Mouse (Mus musculus) cerebellum, postnatal 36 days (tissue): ENCODE measurements around the gene Foxp3.
A peak's percentile ranks its signal among the peaks of the same experiment; 100 is the strongest.

Experiments used
- DNase-seq, 2 experiments: peaks; one replicate each; pipeline ENCODE4 v3.0.0; 2021 to 2022; ENCODE audit warnings: mixed read lengths in 2 of 2

Foxp3 gene

DNA sequence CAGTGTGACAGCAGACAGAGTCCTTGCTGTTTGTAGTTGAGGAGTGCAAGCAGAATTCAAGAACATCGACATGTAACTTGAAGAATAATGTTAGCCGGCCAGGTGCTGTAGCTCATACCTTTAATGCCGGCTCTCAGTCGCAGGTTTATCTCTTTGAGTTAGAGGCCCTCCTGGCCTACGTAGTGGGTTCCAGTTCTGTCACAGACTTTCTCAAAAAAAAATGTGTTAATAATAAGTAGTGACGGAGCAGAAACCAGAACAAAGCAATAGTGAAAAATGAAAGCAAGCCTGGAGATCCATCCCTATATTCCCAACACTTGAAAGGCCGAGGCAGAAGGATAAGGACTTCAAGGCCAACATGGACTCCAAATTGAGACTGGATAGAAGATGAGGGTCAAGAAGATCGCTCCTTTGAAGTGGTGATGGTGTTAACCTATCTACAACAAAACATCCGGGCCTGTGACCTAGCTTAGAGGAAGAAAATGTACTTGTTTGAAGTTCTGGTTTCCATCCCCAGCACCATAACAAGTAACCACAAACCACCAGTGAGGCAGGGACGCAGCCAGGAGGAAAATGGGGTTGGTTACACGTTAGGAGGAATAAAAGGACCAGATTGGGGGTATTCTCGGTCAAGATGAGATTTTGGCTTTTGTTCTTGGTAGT, 44.6 kb downstream of the Foxp3 start:
- DNase-seq: no peak

DNA sequence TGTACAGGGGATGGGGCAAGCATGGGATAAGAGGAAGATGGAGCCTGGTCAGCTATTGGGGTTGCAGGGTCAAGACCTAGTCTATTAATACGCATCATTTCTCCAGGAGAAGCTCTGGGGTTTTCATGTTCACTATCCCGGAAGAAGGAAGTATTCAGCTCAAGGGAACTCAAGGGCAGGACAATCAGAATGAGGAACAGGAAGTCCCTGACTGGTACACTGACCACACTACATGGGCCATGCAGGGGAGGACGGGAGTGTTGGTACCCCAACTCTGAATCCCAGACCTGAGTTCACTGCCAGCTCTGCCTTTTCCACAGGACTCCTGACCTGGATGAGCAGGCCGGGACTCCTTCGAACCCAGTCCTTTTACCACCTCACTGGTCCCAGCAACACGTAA, 59.1 kb downstream of the Foxp3 start:
- no peak for DNase-seq

DNA sequence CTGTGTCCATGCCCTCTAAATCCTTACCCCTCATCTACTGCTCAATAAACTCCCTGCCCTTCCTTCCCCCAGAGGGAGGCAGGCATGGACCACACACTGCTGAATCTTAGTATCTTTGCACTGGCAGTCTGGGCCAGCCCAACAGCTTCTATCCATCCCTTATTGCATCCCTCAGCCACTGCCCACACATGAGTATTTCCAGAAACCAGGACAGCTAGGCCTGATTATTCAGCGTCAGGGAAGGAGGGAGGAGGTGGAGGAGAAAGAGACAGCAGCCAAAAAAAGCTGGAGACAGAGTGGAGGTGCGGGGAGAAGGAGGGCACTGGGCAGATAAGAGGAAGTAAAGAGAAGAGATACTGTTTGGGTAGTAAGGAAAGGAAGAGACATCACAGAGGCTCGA, 61.7 kb downstream of the Foxp3 start:
- no peak for DNase-seq

DNA sequence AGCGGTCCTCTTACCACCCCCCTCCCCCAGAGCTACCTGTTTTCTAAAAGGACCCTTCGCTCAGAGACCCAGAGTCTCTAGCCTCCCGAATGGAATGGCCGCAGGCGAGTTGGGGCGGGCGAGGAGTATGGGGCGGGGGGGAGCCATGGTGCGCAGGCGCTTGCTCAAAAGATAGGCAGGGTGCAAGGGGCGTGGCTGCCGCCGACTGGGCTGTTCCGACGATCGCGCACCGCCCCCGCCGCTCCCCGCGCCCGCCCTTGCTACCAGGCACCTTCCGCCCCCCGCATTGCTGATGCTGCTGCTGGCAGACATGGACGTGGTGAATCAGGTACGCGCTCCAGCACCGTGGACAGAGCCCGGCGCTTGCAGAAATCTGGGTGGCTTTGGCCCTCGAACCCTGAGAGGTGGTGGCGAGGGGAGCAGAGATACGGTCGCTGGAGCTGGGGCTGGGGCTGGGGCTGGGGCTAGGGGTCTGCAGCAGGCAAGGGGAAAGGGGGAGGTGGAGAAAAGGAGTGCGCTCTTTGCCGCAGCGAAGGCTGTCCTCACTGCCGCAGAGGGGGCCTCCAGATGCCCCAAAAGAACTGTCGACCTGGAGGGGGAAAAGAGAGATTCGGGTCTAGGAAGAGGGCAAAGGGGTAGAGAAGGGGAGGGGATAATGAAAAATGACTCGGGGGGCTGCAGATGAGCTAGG, 65.1 kb downstream of the Foxp3 start, which contains the start of gene Syp:
Gene Syp (plus strand): TSS at position 71 of the 691 bp plus-strand sequence.
- peak; percentile 94 to 95 for DNase-seq

DNA sequence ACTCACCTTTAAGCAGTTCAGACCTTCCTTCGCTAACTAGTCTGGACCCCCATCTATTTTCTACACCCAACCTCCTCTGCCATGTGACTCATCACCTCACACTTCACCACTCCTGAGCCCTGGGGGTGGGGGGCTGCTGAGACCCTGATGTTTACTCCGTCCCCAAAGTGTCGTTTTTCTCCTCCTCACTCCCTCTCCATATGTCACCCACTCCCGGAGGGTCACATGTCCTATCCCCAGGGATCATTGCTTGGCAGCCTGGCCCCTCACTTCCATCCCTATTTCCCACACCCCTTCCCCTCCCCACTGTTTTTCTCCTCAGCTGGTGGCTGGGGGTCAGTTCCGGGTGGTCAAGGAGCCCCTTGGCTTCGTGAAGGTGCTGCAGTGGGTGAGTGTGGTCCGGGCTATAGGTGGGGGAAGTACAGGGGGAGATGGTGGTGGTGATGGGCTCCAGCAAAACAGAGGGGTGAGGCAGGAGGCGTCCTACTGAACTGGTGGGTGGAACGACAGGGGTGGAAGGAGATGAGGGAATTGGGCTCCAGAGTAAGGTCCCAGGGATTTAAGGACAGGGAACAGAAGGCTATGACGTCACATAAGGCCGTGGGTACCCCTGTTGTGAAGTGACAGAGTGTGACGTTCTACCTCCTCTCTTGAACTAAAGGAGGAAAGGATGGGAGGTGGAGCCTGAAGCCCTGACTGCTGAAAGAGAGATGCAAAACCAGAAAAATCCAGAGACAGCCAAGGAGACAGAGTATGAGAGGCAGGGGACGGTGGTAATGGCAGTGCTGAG, 66.3 kb downstream of the Foxp3 start:
- peak in 1 of 2 experiments; percentile 23 for DNase-seq

DNA sequence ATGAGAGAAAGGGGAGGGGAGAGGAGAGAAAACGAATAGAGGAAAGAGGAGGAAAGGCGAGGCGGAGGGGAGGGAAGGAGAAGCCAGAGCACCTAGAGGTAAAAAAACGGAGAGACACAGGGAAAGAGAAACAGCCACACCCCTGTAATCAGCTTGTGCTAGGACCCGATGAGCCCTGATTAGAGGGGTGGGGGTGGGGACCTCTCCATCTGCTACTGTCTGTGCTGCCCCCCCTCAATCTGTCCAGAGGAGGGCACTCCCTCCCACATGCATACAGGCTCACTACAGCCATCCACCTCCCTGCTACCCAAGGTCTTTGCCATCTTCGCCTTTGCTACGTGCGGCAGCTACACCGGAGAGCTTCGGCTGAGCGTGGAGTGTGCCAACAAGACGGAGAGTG, 67.3 kb downstream of the Foxp3 start:
- no peak for DNase-seq
